Comparison of ENCODE assay signal across 12 mouse cellular contexts in the genomic region with DNA sequence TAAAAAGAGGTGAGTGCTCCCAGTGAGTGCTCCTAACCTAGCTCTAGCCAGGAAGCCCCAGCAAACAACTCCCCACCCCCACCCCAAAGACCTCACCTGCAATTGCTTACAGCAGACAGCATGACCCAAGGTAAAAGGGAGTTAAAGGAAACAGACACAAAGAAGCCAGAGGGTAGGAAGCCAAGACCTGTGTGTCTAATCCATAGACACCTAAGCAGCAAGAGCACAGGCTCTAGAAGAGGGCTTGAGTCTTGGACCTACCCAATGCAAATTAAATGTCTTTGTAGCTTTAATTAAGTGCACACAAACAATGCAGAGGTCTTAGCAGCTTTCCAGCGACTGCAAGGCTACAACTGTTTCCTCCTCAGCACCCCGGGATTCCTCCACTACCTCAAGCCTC. TPM values are rescaled to one million over a fixed set of nuclear protein-coding genes. Genes with fewer than 3 reads are reported as not detected.
DNase-seq lines count a peak whose midpoint lies in the region; ATAC-seq and TF ChIP-seq lines count a peak whose summit lies in the region.
"Had no signal": no experiment of that assay in that cellular context is flagged by ENCODE, and none has a peak within 500 bp of the region (broad histone marks: within the 10 kb centered on the region; RNA-seq: fewer than 3 reads in every experiment).

No protein-coding gene starts in this region.

- H3K27ac ChIP-seq in kidney, embryonic 14.5 days (ENCODE audit: low read depth, low read length): no peak overlapping the region
- 0 out of 2 replicates have a peak overlapping the region, but pooled peaks have one; percentile 20 for H3K27ac ChIP-seq in ES-E14 (ENCODE audit: insufficient read depth, low read depth, low read length, poor library complexity, severe bottlenecking)
- no peak overlapping the region for H3K27ac ChIP-seq in forebrain, embryonic 14.5 days (ENCODE audit: low read depth, low read length)
- H3K27ac ChIP-seq in midbrain, embryonic 13.5 days: 0 out of 2 replicates have a peak overlapping the region, but pooled peaks have one; percentile 32

- H3K36me3 ChIP-seq in kidney, embryonic 14.5 days (ENCODE audit: control insufficient read depth, insufficient read depth, low read length): no peaks in the 10 kb centered on the region
- no peaks in the 10 kb centered on the region for H3K36me3 ChIP-seq in ES-E14 (ENCODE audit: control insufficient read depth, insufficient read depth, low read length, poor library complexity, severe bottlenecking)
- H3K36me3 ChIP-seq in forebrain, embryonic 14.5 days (ENCODE audit: control insufficient read depth, insufficient read depth, low read length): no peaks in the 10 kb centered on the region
- H3K36me3 ChIP-seq in midbrain, embryonic 13.5 days: no peaks in the 10 kb centered on the region

- in situ Hi-C loops in ES-E14 (cut with MboI; ENCODE audit: low sequenced_read_pairs in 2 of 2, unreplicated experiment in 2 of 2): no loop called here

- no peak for DNase-seq in kidney, postnatal 25 days
- DNase-seq in ES-E14 (ENCODE audit: low read depth, low spot score): no peak
- DNase-seq in forebrain, embryonic 14.5 days (ENCODE audit: low spot score): no peak
- no peak for DNase-seq in left cerebral cortex, postnatal 10 days (ENCODE audit: extremely low spot score in 1 of 2, low spot score in 2 of 2)
- DNase-seq in spleen, adult 18-20 months: no peak
- DNase-seq: cerebellum, postnatal 10 days; left cerebral cortex, postnatal 4 days; right cerebral cortex, postnatal 25 days had no signal

- 36% methylated on average over 2 of the region's 2 CpGs for WGBS in kidney, embryonic 14.5 days
- 0% methylated on average over 2 of the region's 2 CpGs for WGBS in forebrain, embryonic 14.5 days
- WGBS in midbrain, embryonic 13.5 days: 4% methylated on average over 2 of the region's 2 CpGs

- H3K4me2 ChIP-seq in kidney, embryonic 14.5 days (replicated peaks; ENCODE audit: low read depth, low read length): peak overlapping the region; percentile 89; the same call in 1 of the 2 replicates
- H3K4me2 ChIP-seq in forebrain, embryonic 14.5 days (ENCODE audit: low read length): peak overlapping the region; percentile 88
- peak overlapping the region; percentile 79 for H3K4me2 ChIP-seq in midbrain, embryonic 13.5 days (replicated peaks)

- H3K4me3 ChIP-seq in kidney, embryonic 14.5 days (ENCODE audit: low read length): peak overlapping the region; percentile 88; the same call in 1 of the 2 replicates
- H3K4me3 ChIP-seq in ES-E14 (ENCODE audit: insufficient read depth in 1 of 2, low read depth in 1 of 2, low read length in 2 of 2, poor library complexity in 1 of 2, severe bottlenecking in 1 of 2): peak overlapping the region in 1 of 2 experiments; percentile 21; a peak in 1 of 4 replicates
- peak overlapping the region; percentile 88 for H3K4me3 ChIP-seq in forebrain, embryonic 14.5 days (ENCODE audit: low read depth, low read length)
- H3K4me3 ChIP-seq in midbrain, embryonic 13.5 days (replicated peaks): peak overlapping the region; percentile 92

- intact Hi-C loops in left cerebral cortex, postnatal 10 days (cut with DNase I): loop anchor here (5.0 to 10.0 kb wide), 4 partner anchors 75 to 233 kb away; no protein-coding TSS in a partner anchor

- peaks cover 24% of the 10 kb centered on the region for H3K4me1 ChIP-seq in kidney, embryonic 14.5 days (ENCODE audit: control insufficient read depth, insufficient read depth, low read length)
- H3K4me1 ChIP-seq in ES-E14 (ENCODE audit: control insufficient read depth in 2 of 2, insufficient read depth in 2 of 2, low read length in 2 of 2, poor library complexity in 1 of 2): peaks cover 6% of the 10 kb centered on the region in 2 experiments
- H3K4me1 ChIP-seq in forebrain, embryonic 14.5 days (ENCODE audit: control insufficient read depth, insufficient read depth, low read length): peaks cover 12% of the 10 kb centered on the region
- peaks cover 42% of the 10 kb centered on the region for H3K4me1 ChIP-seq in midbrain, embryonic 13.5 days (replicated peaks)

- H3K9me3 ChIP-seq in kidney, embryonic 14.5 days (ENCODE audit: control insufficient read depth, low read length): no peaks in the 10 kb centered on the region
- H3K9me3 ChIP-seq in ES-E14 (ENCODE audit: control insufficient read depth, insufficient read depth, low read depth, low read length): no peaks in the 10 kb centered on the region
- H3K9me3 ChIP-seq in forebrain, embryonic 14.5 days (replicated peaks; ENCODE audit: control insufficient read depth, low read length): no peaks in the 10 kb centered on the region
- H3K9me3 ChIP-seq in midbrain, embryonic 13.5 days: no peaks in the 10 kb centered on the region

- no peak overlapping the region for H3K9ac ChIP-seq in kidney, embryonic 14.5 days (ENCODE audit: low read depth, low read length)
- H3K9ac ChIP-seq in ES-E14 (ENCODE audit: insufficient read depth, low read depth, low read length, poor library complexity, severe bottlenecking): no peak overlapping the region
- H3K9ac ChIP-seq in forebrain, embryonic 14.5 days (ENCODE audit: low read length): peak overlapping the region; percentile 87; the same call in 1 of the 2 replicates
- H3K9ac ChIP-seq in midbrain, embryonic 13.5 days (replicated peaks): peak overlapping the region; percentile 95

- no peaks in the 10 kb centered on the region; the same call in 1 of the 2 replicates for H3K27me3 ChIP-seq in kidney, embryonic 14.5 days (ENCODE audit: control insufficient read depth, insufficient read depth, low read length)
- H3K27me3 ChIP-seq in forebrain, embryonic 14.5 days (replicated peaks; ENCODE audit: control insufficient read depth, insufficient read depth, low read length): no peaks in the 10 kb centered on the region
- no peaks in the 10 kb centered on the region for H3K27me3 ChIP-seq in midbrain, embryonic 13.5 days
- H3K27me3 ChIP-seq: CH12.LX had no signal

- no peak for ATAC-seq in kidney, embryonic 14.5 days (ENCODE audit: low FRiP score, low TSS enrichment)
- no peak for ATAC-seq in forebrain, embryonic 14.5 days
- no peak for ATAC-seq in midbrain, embryonic 13.5 days
- no peak for ATAC-seq in CD4-positive, CD25-positive, alpha-beta regulatory T cell, adult 4 months

TF ChIP-seq in ES-E14, 5 proteins besides CTCF, POLR2A, EP300 and RAD21:
- TF ChIP-seq ZNF384 (IDR thresholded peaks at IDR 0.05; ENCODE audit: low read depth, low read length): no peak
- no peak for TF ChIP-seq CHD2 (IDR thresholded peaks at IDR 0.05; ENCODE audit: low read depth, low read length)
- no peak for TF ChIP-seq ZC3H11A (IDR thresholded peaks at IDR 0.05; ENCODE audit: borderline replicate concordance, low read depth, low read length)
- TF ChIP-seq HCFC1 (IDR thresholded peaks at IDR 0.05; ENCODE audit: borderline replicate concordance, insufficient read depth, low read length): no peak
- TF ChIP-seq MAFK (IDR thresholded peaks at IDR 0.05; ENCODE audit: insufficient read depth, low read depth, low read length): no peak

RNA-seq across cellular contexts. Expression of a gene that starts 2.2 kb away (rescaled TPM):
- 10.8 and 15.5 TPM in 2 replicates for polyA plus RNA-seq in kidney, embryonic 14.5 days (2014; fragmentation: Nextera tagmentation; extraction: Ambion mirVana)
- 16.3 and 21.9 TPM in 2 replicates for total RNA-seq in ES-E14 (2012; rRNA removed)
- polyA plus RNA-seq in forebrain, embryonic 14.5 days (2014; fragmentation: Nextera tagmentation; extraction: Ambion mirVana): 16.3 and 20.6 TPM in 2 replicates
- polyA plus RNA-seq in midbrain, embryonic 13.5 days (2015; fragmentation: Nextera tagmentation; extraction: Ambion mirVana): 17.2 and 20.7 TPM in 2 replicates
- 100 to 1,000 TPM; 124 to 128 TPM for total RNA-seq in left cerebral cortex, postnatal 10 days (2021)
- polyA plus RNA-seq in CD4-positive, CD25-positive, alpha-beta regulatory T cell, adult 4 months (2017; shearing (Covaris generic)): 1 to 10 TPM; 3.9 to 9.9 TPM

Comparison
In these comparisons a context has a peak if more than half of its experiments do, and no peak if none do; other contexts are left out.
1. H3K27ac ChIP-seq: peak in ES-E14 (single experiment) and midbrain, embryonic 13.5 days (single experiment); none in kidney, embryonic 14.5 days (single experiment) and forebrain, embryonic 14.5 days (single experiment).
2. H3K9ac ChIP-seq: peak in forebrain, embryonic 14.5 days (single experiment) and midbrain, embryonic 13.5 days (single experiment); none in kidney, embryonic 14.5 days (single experiment) and ES-E14 (single experiment).
3. Peak in every context shown above with its lines, with median percentiles within 50 percentile points of each other: H3K4me2 ChIP-seq.